Mouse (Mus musculus): ENCODE results near the gene Cd81. TPM values are rescaled to one million over a fixed set of nuclear protein-coding genes. Genes with fewer than 3 reads are reported as not detected.

Cd81 gene
- polyA plus RNA-seq, 1 experiment from 2014 or later: 780 TPM

GRCm38 (mm10) chr7:143040561-143040960 lies 12.0 kb upstream of the Cd81 start:
- Histone ChIP-seq H3K36me3 (no peaks in the 10 kb centered on the region), H3K27ac (peak overlapping the region; percentile 75; the same call in 1 of the 2 replicates), H3K4me3 (no peak overlapping the region), H3K4me1 (replicated peaks) (peaks cover 29% of the 10 kb centered on the region), H3K9me3 (replicated peaks) (0 out of 2 replicates have a peak, but pooled peaks cover 4% of the 10 kb centered on the region), H3K9ac (no peak overlapping the region), H3K4me2 (no peak overlapping the region), H3K27me3 (no peaks in the 10 kb centered on the region)
- ATAC-seq (replicated peaks; ENCODE audit: insufficient number of reproducible peaks, insufficient read depth, low FRiP score, low read depth): no peak
- 82% methylated on average over 3 of the region's 3 CpGs for whole genome bisulfite sequencing

GRCm38 (mm10) chr7:143041138-143041822 lies 11.3 kb upstream of the Cd81 start:
- no peak overlapping the region for H3K4me3 ChIP-seq
- peaks cover 29% of the 10 kb centered on the region for H3K4me1 ChIP-seq (replicated peaks)
- no peak overlapping the region for H3K9ac ChIP-seq
- H3K27me3 ChIP-seq: no peaks in the 10 kb centered on the region
- H3K9me3 ChIP-seq (replicated peaks): 0 out of 2 replicates have a peak, but pooled peaks cover 4% of the 10 kb centered on the region
- 44% methylated on average over 3 of the region's 3 CpGs for WGBS
- no peaks in the 10 kb centered on the region for H3K36me3 ChIP-seq
- H3K4me2 ChIP-seq: no peak overlapping the region
- H3K27ac ChIP-seq: peak overlapping the region; percentile 75
- ATAC-seq (replicated peaks; ENCODE audit: insufficient number of reproducible peaks, insufficient read depth, low FRiP score, low read depth): peak; percentile 16; the same call in 1 of the 2 replicates

GRCm38 (mm10) chr7:143042089-143042488 lies 10.4 kb upstream of the Cd81 start:
- Histone ChIP-seq H3K4me2 (peak overlapping the region; percentile 5; the same call in 1 of the 2 replicates), H3K27me3 (no peaks in the 10 kb centered on the region), H3K36me3 (no peaks in the 10 kb centered on the region), H3K4me3 (no peak overlapping the region), H3K27ac (peak overlapping the region; percentile 75), H3K9ac (no peak overlapping the region), H3K9me3 (replicated peaks) (0 out of 2 replicates have a peak, but pooled peaks cover 4% of the 10 kb centered on the region), H3K4me1 (replicated peaks) (peaks cover 29% of the 10 kb centered on the region)
- 33% methylated on average over 3 of the region's 3 CpGs for WGBS
- peak; percentile 81 for ATAC-seq (replicated peaks; ENCODE audit: insufficient number of reproducible peaks, insufficient read depth, low FRiP score, low read depth)

DNA sequence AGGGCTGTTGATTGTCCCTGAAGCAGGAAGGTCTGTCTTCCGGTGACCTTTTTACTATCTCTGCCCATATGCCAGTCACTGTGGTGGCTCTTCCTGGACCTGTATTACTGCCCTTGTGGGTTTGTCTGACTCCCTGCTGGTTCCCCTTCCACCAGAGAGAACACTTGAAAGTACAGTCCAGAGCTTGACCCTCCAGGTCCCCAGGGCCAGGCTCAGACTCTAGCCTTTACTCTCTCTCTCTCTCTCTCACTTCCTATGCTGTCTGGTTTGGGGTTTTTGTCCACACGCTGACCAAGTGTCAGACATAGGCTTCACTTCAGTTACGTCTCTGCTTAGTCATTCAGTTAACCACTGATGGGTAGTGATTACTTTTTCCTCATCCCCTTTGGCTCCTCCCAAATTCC lies 9.6 kb upstream of the Cd81 start:
- H3K9ac ChIP-seq: no peak overlapping the region
- peaks cover 29% of the 10 kb centered on the region for H3K4me1 ChIP-seq (replicated peaks)
- H3K27me3 ChIP-seq: no peaks in the 10 kb centered on the region
- ATAC-seq (replicated peaks; ENCODE audit: insufficient number of reproducible peaks, insufficient read depth, low FRiP score, low read depth): no peak
- H3K36me3 ChIP-seq: no peaks in the 10 kb centered on the region
- 63% methylated on average over 3 of the region's 3 CpGs for WGBS
- 0 out of 2 replicates have a peak, but pooled peaks cover 4% of the 10 kb centered on the region for H3K9me3 ChIP-seq (replicated peaks)
- no peak overlapping the region for H3K4me2 ChIP-seq
- H3K4me3 ChIP-seq: no peak overlapping the region
- H3K27ac ChIP-seq: peak overlapping the region; percentile 75

DNA sequence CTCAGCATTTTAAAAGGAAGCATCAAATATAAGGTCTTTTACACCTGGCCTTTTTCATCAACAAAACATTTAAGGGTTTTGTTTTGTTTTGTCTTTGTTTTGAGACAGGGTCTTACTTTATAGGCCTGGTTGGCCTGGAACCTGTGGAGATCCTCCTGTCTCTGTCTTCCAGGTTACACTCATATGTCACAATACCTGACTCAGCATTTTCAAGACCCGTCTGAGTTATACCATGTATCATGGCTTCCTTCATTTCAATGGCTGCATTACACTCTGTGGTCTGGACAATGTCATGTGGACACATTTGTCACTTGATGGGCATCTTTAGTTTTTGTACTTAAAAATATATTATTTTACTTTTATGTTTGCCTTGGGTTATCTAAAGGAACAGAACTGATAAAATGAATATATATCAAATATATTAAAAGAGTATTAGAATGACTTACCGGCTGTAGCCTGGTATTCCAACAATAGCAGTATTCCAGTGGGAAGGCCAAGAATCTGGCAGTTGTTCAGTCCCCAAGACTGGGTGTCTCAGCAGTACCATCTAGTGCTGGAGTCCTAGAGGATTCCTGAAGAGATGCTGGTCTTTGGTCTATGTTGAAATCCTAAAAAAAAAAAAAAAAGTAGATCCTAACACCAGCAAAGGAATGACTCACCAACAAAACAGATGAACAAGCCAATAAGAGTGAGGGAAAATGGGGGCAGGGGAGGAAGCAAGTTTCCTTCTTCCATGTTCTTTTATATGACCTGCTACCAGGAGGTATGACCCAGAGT lies 8.3 kb upstream of the Cd81 start:
- H3K9ac ChIP-seq: no peak overlapping the region
- H3K9me3 ChIP-seq (replicated peaks): 0 out of 2 replicates have a peak, but pooled peaks cover 4% of the 10 kb centered on the region
- H3K4me1 ChIP-seq (replicated peaks): peaks cover 31% of the 10 kb centered on the region
- ATAC-seq (replicated peaks; ENCODE audit: insufficient number of reproducible peaks, insufficient read depth, low FRiP score, low read depth): no peak
- H3K4me3 ChIP-seq: no peak overlapping the region
- no peaks in the 10 kb centered on the region for H3K36me3 ChIP-seq
- WGBS: 87% methylated on average over 2 of the region's 2 CpGs
- H3K4me2 ChIP-seq: no peak overlapping the region
- H3K27me3 ChIP-seq: no peaks in the 10 kb centered on the region
- no peak overlapping the region for H3K27ac ChIP-seq

DNA sequence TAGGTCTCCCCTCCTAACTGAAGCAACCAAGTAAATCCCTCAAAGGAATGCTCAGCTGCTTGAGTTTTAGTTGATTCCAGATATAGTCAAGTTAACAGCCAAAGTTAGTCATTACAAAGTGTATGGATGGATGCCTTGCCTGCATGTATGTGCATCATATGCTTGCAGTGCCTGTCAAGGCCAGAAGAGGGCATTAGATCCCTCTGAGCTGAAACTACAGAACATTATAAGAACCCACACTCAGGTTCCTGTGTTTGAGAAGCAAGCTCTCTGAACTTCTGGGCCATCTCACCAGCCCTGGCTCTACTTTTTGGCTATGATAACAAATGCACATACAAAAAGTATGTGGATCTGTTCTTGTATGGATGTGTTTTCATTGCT lies 7.7 kb upstream of the Cd81 start:
- Histone ChIP-seq H3K4me3 (no peak overlapping the region), H3K27ac (no peak overlapping the region), H3K27me3 (no peaks in the 10 kb centered on the region), H3K9me3 (replicated peaks) (0 out of 2 replicates have a peak, but pooled peaks cover 4% of the 10 kb centered on the region), H3K36me3 (no peaks in the 10 kb centered on the region), H3K4me2 (no peak overlapping the region), H3K4me1 (replicated peaks) (peaks cover 37% of the 10 kb centered on the region), H3K9ac (no peak overlapping the region)
- ATAC-seq (replicated peaks; ENCODE audit: insufficient number of reproducible peaks, insufficient read depth, low FRiP score, low read depth): no peak

GRCm38 (mm10) chr7:143046358-143046757 lies 6.2 kb upstream of the Cd81 start:
- Histone ChIP-seq H3K9me3 (replicated peaks) (0 out of 2 replicates have a peak, but pooled peaks cover 4% of the 10 kb centered on the region), H3K36me3 (no peaks in the 10 kb centered on the region), H3K27ac (no peak overlapping the region), H3K9ac (no peak overlapping the region), H3K4me3 (no peak overlapping the region), H3K4me2 (no peak overlapping the region), H3K27me3 (no peaks in the 10 kb centered on the region), H3K4me1 (replicated peaks) (peaks cover 37% of the 10 kb centered on the region)
- ATAC-seq (replicated peaks; ENCODE audit: insufficient number of reproducible peaks, insufficient read depth, low FRiP score, low read depth): no peak
- WGBS: 63% methylated on average over 7 of the region's 7 CpGs

GRCm38 (mm10) chr7:143049331-143049730 lies 3.2 kb upstream of the Cd81 start:
- Histone ChIP-seq H3K9ac (no peak overlapping the region), H3K36me3 (no peaks in the 10 kb centered on the region), H3K4me1 (replicated peaks) (peaks cover 29% of the 10 kb centered on the region), H3K27me3 (no peaks in the 10 kb centered on the region), H3K27ac (peak overlapping the region; percentile 76), H3K4me3 (no peak overlapping the region), H3K9me3 (replicated peaks) (0 out of 2 replicates have a peak, but pooled peaks cover 4% of the 10 kb centered on the region), H3K4me2 (no peak overlapping the region)
- ATAC-seq (replicated peaks; ENCODE audit: insufficient number of reproducible peaks, insufficient read depth, low FRiP score, low read depth): no peak
- WGBS: 71% methylated on average over 3 of the region's 3 CpGs

DNA sequence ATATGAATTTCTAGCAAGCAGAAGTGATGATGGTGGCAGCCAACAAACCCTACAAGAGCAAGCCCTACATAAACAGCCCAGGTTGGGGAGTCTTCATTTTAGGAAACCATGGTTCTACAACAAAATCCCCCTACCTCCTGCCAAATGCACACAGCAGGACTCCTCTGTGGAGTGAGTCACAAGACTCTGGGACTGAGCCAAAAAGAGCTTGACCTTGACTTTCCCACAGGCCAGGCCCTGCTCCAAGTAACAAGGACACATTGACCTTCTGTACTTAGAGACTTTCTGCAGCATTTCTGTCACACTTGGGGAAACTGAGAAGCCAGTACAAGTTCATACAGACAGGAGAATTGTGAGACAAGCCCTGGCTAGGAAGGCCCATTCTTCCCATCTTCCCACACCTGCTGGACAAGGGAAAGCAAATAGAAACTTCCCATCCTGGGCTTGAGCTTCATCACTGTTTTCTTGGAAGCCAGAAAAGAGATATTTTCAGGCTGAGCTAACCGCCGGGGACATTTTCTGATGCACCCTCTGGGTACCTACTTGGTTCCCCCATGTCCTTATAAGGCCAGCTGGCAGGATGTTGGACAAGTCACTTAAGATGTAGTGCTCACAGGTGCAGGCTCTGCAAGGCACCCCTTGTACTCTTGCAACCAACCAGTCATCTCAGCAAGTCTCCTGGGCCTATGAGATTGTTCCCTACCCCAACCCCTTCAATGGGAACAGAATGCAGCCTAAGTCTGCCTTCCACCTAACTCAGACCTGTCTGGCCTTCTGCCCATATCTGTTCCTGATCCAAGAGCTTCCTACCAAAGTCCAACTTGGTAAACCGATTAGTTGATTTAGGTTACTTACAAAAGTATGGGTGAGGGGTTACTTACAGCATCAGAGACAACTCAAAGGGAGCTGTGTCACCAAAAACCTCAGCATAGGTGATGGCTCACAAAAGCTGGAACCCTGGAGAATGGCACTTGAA lies 2.4 kb upstream of the Cd81 start:
- H3K9me3 ChIP-seq (replicated peaks): no peaks in the 10 kb centered on the region

GRCm38 (mm10) chr7:143051316-143051715 lies 1.2 kb upstream of the Cd81 start:
- Histone ChIP-seq H3K27ac (0 out of 2 replicates have a peak overlapping the region, but pooled peaks have one; percentile 5), H3K4me3 (no peak overlapping the region), H3K36me3 (no peaks in the 10 kb centered on the region), H3K27me3 (no peaks in the 10 kb centered on the region), H3K9me3 (replicated peaks) (no peaks in the 10 kb centered on the region), H3K9ac (no peak overlapping the region), H3K4me1 (replicated peaks) (peaks cover 49% of the 10 kb centered on the region), H3K4me2 (no peak overlapping the region)
- 50% methylated on average over 2 of the region's 2 CpGs for WGBS
- no peak for ATAC-seq (replicated peaks; ENCODE audit: insufficient number of reproducible peaks, insufficient read depth, low FRiP score, low read depth)

More for the DNA sequence above, 2.4 kb upstream of the Cd81 start:
- Histone ChIP-seq H3K4me2 (no peak overlapping the region), H3K4me3 (no peak overlapping the region), H3K27me3 (no peaks in the 10 kb centered on the region), H3K36me3 (no peaks in the 10 kb centered on the region), H3K27ac (peak overlapping the region; percentile 76), H3K4me1 (replicated peaks) (peaks cover 37% of the 10 kb centered on the region), H3K9ac (no peak overlapping the region)
- WGBS: 85% methylated on average over 3 of the region's 3 CpGs
- ATAC-seq (replicated peaks; ENCODE audit: insufficient number of reproducible peaks, insufficient read depth, low FRiP score, low read depth): no peak

Data from heart, embryonic 15.5 days (tissue).